Mouse (Mus musculus) right cerebral cortex, adult 2 months (tissue): ENCODE measurements around the gene Cdc42ep2.

Experiments
- DNase-seq, 2 experiments: peaks; one replicate each; pipeline ENCODE4 v3.0.0; 2021 to 2022; ENCODE audit warnings: low spot score in 2 of 2

Gene Cdc42ep2

GRCm38 (mm10) chr19:5940656-5941055 is 16.0 kb upstream of the Cdc42ep2 start:
- DNase-seq = no peak

GRCm38 (mm10) chr19:5940173-5940572 is 15.6 kb upstream of the Cdc42ep2 start:
- DNase-seq = no peak

DNA sequence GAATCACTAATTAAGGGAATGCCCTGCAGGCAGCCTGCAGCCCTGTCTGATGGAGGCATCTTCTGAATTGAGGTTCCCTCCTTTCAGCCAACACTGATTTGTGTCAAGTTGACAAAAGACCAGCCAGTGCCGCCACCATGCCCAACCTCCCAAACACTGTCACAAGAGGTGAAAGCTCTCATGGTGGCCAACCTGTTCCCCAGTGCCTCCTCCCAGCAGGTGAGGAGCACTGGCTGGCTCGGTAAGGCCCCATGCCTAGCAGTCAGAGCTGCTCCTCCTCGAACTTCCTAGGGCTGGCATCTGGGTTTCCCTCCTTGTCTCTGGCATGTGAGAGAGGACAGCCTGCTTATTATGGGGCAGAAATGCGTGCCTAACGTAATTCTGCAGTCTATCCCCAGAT is 15.1 kb upstream of the Cdc42ep2 start:
- no peak for DNase-seq

DNA sequence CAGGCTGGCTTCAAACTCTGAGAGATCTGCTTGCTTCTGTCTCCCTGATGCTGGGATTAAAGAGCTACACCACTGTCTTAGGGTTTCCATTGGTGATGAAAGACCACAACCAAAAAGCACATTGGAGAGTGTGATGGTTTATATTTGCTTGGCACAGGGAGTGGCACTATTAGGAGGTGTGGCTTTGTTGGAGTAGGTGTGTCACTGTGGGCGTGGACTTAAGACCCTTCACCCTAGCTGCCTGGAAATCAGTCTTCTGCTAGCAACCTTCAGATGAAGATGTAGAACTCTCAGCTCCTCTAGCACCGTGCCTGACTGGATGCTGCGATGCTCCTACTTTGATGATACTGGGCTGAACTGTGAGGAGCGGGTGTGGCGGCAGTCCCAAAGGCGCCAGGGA is 13.9 kb upstream of the Cdc42ep2 start:
- no peak for DNase-seq

DNA sequence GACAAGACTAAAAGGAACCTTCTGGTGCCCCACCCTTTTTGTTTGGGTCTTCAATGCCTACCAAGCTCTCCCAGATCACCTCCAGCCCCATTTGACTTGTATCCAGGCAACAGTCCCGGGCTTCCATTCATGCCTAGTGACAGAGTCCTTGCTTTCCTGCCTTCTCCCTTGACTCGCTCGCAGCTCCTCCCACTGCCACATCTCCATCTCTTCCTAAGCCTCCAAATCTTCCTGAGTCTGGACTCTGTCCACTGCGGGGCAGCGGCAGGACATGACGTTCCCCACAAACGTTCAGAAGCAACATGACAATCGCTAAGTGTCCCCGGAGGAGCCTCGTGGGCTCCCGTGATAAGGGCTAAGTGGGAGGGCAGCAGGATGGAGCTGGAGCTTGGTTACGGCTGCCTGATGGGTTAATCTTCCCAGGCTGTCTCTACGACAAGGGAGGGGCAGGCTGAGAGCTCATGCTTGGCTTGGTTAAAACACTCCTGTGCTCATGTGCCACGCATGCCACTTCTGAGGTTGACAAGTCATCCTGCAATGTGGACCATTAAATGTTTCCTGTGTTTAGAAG is 13.3 kb upstream of the Cdc42ep2 start:
- no peak for DNase-seq

DNA sequence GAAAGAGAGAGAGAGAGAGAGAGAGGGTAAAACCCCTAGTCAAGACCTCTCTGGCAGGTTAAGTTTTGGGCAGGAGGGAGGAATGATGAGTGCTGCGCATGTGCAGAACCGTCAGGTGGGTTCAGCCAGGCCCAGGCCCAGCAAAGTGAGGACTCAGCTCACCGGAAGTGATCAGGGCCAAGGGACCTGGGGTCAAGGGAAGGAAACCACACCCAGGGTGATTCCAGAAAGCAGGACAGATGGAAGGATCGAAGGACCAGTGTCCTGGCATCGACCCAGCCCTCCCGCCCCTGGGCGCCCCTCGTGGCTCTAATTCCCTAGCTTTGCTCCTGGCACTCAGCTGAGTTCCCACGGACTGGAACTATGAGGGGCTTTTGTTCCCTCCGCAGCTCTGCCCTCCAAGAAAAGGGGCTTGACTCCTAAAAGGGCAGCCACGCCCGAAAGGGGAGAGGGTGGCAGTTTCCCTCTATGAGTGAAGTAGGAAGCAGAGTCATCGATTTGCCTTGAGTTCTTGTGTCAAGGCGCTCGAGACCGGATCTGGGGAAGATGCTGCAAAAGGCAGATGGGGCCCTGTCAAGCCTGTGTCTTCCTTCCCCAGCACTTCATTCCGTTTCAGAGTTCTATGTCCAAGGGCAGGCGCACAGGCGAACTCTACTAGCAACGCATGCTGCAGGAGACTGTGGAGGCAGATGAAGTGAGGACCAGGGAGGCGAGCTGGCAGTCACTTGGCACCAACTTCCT is 12.6 kb upstream of the Cdc42ep2 start:
- no peak for DNase-seq

DNA sequence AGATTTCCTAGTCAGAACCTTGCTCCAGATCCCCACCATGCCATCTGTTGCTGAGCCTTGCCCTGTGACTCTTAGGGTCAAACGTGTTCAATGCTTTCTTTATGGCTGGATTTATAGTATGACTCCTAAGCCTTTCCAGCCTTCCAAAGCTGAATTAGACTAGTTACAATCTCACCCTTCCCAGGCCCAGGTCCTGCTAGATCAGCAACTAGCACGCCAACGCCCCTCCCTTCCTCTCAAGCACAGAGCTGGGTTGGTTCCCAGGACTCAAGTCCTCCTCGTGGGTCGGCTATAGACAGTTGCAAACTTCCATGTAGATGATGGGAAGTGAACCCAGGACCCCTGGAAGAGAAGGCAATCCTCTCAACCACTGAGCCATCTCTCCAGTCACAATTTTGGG is 11.1 kb upstream of the Cdc42ep2 start:
- no peak for DNase-seq

DNA sequence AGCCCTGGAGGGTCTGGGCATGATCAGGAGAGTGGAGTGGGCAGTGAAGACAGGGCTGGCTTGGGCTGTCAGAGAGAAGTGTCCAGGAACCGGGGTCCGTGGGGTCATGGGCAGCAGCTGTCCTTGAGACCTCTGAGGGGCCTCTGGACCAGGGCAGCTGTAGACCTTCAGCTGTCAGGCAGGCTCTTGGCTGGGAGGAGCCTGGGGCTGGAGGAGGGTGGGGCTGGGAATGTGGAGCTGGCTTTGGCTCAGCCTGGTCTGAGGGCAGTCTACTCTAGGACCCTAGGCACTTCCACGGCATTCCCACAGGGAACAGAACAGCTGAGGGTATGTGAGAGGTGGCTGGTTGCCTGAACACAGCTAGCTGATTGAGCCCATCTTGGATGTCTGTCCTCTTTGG is 10.7 kb upstream of the Cdc42ep2 start:
- DNase-seq = no peak

- DNase-seq = no peak
Measured at GRCm38 (mm10) chr19:5929634-5930596, 5.3 kb upstream of the Cdc42ep2 start.

DNA sequence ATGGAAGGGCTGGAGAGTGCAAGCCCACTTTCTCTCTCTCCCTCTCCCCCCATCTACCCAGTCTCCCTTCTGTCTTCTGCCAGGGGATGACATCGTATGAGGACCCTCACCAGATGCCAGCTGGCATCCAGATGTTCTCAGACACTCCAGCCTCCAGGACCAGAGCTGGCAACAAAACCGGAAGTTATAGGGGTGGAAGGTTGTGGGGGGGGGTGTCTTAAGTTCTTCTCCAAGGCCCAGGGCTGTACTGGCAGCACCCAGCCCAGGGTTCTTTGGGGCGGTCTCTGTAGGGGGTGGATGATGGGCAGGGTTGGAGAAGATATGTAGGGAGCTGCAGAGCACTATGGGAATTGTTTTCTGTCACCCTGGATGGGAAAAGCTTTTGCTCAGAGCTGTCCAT is 3.9 kb upstream of the Cdc42ep2 start:
- no peak for DNase-seq

DNA sequence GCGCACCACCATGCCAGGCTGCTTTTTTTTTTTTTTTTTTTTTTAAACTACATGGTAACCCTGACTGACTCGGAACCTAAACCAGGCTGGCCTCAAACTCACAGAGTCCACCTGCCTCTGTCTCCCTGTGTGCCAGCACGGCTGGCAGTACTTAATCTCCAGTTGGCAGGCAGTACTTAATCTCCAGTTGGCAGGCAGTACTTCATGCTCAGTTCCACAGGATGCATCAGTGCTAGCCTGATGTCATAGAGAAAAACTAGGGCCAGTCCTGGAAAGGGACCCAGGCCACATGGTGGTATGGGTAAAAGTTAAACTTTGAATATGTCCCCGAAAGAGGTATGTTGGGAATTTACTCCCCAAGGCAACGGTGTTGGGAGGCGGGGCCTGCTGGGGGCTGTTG is 3.5 kb upstream of the Cdc42ep2 start:
- DNase-seq = no peak

- DNase-seq = no peak
Measured at GRCm38 (mm10) chr19:5927532-5927931, 2.9 kb upstream of the Cdc42ep2 start.

DNA sequence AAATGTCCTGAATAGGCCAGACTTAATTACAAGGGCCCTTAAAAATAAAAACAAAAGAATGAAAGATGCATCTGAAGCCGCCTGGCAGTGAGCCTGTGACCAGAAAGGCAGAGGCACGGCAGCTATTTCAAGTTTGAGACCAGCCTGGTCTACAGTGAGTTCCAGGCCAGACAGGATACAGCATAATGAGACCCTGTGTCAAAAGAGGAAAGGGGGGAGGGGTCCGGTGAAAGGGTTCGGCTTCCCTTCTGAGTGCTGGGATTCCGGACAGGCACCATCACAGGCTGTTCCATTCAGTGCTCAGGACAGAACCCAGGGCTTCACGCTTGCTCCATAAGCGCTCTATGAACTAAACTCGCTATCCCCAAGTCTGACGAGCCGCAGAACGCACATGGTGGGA is 2.4 kb upstream of the Cdc42ep2 start:
- no peak for DNase-seq

GRCm38 (mm10) chr19:5925311-5925855 is 767 bp upstream of the Cdc42ep2 start:
- DNase-seq = no peak

DNA sequence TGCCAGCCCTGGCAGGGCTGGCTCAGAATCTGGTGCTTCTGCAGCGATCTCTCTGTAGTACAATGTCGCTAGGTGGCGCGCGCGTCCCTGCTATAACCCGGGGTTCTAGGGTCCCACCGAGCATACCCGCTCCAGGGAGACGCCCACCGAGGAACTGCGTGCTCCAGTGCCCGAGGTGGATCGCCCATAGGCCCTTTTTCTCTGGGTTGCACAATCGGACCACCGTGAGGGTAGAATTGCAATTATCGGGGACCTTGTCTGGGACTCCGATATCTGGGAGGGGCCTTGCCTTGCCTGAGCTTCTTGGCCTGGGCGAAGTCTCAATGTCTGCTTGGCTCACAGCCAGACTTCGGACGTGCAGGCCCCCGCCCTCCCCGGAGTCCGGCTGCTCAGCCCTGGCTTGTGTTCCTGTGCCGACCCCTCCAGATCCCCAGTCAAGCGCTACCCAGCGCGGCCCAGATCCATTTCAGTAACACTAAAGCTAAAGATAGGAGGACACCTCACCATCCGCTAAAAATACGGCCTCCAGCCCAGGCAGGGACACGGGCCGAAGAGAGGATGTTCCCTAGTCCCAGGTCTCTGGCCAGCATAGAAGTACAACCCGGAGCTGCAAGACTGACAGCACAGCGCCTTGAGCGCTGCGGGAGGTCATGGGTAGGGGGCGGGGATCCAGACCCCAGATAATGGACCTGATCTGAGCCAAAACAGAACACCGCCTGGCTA is 465 bp downstream of the Cdc42ep2 start:
- DNase-seq = peak; percentile 92 to 93

DNA sequence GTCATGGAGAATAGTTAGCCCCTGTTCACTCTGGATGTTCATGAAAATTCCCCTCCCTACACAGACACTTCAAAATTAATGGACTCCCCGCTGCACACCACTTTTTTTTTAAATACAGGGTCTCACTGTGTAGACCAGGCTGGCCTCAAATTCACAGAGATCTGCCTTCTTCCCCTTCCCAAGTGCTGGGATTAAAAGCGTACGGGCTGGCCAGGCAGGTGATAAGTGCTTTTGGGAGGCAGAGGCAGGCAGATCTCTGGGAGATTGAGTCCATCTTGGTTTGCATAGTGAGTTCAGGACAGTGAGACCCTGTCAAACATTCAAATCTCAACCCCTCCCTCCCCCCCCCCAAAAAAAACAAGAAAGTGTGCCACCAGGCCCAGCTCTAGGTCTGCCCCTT is 1.7 kb downstream of the Cdc42ep2 start:
- DNase-seq = no peak

DNA sequence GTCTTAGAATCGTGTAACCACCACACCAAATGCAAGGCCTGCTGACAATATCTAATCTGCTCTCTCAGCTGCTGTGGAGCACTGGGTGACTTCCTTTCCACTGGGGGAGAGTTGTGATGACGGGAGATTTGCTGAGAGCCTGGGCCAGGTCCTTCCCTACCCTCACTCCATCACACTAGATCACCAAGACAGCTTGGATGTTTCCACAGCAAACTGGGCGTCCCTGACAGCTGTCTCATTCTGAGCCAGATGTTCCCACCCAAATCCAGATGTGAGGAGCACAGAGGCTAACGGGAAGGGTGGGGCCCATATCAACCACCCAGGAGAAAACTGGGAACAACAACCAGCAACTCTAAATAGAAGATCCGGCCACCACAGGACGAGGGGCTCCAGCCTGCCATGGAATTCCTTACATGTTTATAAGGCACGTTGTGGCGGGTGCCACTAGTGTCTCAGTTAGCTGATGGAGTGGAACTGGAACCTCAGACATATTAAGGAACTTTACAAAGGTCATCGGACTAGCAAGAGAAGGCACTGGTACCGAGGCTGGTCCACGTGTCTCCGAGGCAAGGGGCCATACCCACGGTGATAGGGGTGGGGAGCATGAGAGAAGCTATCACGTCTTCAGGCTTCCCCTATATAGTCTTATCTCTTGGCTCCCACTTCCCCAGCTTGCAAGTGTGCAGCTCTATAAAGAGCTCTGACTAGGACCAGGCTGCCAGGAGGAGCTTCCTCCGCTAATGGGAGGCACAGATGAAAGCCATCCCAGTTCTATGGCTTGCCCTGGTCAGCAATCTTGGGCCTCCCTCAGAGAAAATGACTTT is 2.3 kb downstream of the Cdc42ep2 start:
- no peak for DNase-seq

DNA sequence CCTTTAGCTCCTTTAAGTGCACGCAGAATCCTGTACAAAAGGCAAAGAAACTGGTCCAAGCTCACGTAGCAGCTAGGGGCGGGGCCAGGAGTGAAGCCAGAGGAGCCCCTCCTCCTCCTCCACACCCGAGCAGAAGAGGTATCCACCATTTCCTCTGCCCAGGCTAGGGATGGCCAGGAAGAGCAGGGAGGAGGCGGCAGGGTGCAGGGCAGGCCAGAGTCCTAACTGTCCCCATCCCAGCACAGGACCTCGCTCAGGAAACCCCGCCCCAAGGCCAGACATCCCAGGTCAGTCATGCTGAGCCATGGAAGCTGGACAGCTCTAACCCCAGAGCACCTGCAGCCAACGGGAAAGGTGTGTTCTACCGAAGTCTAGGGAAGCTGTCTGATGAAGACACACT is 2.9 kb downstream of the Cdc42ep2 start:
- DNase-seq = no peak

GRCm38 (mm10) chr19:5913007-5913719 is 11.5 kb downstream of the Cdc42ep2 start, which contains the start of gene Dpf2:
TSS of gene Dpf2 (minus strand) at chr19:5913010.
- no peak for DNase-seq
